Mouse (Mus musculus): ENCODE data around the gene Agtrap. TPM values are rescaled to one million over a fixed set of nuclear protein-coding genes. Genes with fewer than 3 reads are reported as not detected.
"Not testable (repeated sequence)": the region's sequence is repeated elsewhere in the genome, so short reads cannot be mapped to it uniquely, and the experiment has no call there.

The Agtrap gene
- polyA plus RNA-seq, 1 experiment from 2014 or later, result 10.4 TPM

DNA sequence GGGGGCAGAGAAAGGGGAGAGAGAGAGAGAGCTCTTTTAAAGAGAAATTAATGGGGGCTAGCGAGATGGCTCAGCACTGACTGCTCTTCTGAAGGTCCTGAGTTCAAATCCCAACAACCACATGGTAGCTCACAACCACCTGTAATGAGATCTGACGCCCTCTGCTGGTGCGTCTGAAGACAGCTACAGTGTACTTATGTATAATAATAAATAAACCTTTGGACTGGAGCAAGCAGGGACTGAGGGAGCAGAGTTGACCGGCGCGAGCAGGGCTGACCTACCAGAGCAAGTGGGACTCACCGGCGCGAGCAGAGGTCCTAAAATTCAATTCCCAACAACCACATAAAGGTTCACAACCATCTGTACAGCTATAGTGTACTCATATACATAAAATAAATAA, 31.7 kb upstream of the Agtrap start:
- not testable (repeated sequence) for H3K9ac ChIP-seq (replicated peaks); H3K9me3 ChIP-seq (ENCODE audit: low read length); DNase-seq; H3K4me3 ChIP-seq (ENCODE audit: low read depth, low read length); H3K36me3 ChIP-seq (replicated peaks; ENCODE audit: insufficient read depth, low read length); H3K27me3 ChIP-seq (ENCODE audit: insufficient read depth, low read length); H3K4me2 ChIP-seq (ENCODE audit: low read depth, low read length); H3K27ac ChIP-seq (ENCODE audit: low read depth); H3K4me1 ChIP-seq (ENCODE audit: insufficient read depth)
- peak; percentile 70 for ATAC-seq
- WGBS (ENCODE audit: insufficient replicate concordance), result 64% methylated on average over 9 of the region's 9 CpGs
- TF ChIP-seq CTCF (IDR thresholded peaks at IDR 0.05; ENCODE audit: low read depth), result peak; percentile 41; the same call in 1 of the 2 replicates

DNA sequence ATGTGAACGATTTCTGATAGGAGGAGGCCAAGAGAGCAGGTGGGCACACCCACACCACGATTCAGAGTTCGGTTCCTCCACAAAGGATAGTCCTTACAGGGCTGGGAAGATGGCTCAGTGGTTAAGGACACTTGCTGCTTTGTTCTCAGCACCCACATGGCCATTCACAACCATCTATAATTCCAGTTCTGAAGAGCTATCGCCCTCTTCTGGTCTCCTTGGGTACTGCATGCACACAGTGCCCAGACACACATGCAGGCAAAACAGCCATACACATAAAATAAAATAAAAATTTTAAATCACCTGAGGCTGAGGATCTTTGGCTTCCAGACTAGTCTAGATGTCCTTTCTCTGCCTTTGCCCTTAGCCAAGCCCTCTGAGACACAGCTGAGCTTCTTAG, 29.6 kb upstream of the Agtrap start:
- Histone ChIP-seq H3K27ac (ENCODE audit: low read depth) (no peak overlapping the region), H3K9me3 (ENCODE audit: low read length) (0 out of 2 replicates have a peak, but pooled peaks cover 2% of the 10 kb centered on the region), H3K36me3 (replicated peaks; ENCODE audit: insufficient read depth, low read length) (no peaks in the 10 kb centered on the region), H3K4me1 (ENCODE audit: insufficient read depth) (0 out of 2 replicates have a peak, but pooled peaks cover 3% of the 10 kb centered on the region), H3K27me3 (ENCODE audit: insufficient read depth, low read length) (peaks cover 12% of the 10 kb centered on the region; the same call in 1 of the 2 replicates), H3K4me2 (ENCODE audit: low read depth, low read length) (no peak overlapping the region), H3K9ac (replicated peaks) (no peak overlapping the region), H3K4me3 (ENCODE audit: low read depth, low read length) (no peak overlapping the region)
- DNase-seq, result no peak
- TF ChIP-seq CTCF (IDR thresholded peaks at IDR 0.05; ENCODE audit: low read depth) (peak; percentile 56), EP300 (IDR thresholded peaks at IDR 0.05; ENCODE audit: low read depth) (no peak)
- no peak for ATAC-seq
- WGBS (ENCODE audit: insufficient replicate concordance), result 63% methylated on average over 4 of the region's 4 CpGs

DNA sequence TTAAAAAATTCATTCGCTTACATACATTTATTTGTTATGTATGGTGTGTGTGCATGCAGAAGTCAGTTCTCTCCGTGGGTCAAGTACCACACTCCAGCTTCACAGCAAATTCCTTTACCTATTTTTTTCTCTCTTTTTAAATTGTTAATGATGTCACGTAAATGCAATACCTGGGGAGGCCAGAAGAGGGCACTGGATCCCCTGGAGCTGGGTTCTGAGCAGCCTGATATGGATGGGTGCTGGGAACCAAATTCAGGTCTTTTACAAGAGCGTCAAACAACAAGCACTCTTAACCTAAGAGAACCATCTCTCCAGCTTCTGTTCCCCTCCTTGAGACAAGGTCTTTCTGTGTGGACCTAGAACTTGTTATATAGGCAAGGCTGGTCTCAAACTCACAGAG, 28.8 kb upstream of the Agtrap start:
- Histone ChIP-seq H3K27ac (ENCODE audit: low read depth) (no peak overlapping the region), H3K4me2 (ENCODE audit: low read depth, low read length) (no peak overlapping the region), H3K9me3 (ENCODE audit: low read length) (0 out of 2 replicates have a peak, but pooled peaks cover 2% of the 10 kb centered on the region), H3K4me1 (ENCODE audit: insufficient read depth) (0 out of 2 replicates have a peak, but pooled peaks cover 3% of the 10 kb centered on the region), H3K27me3 (ENCODE audit: insufficient read depth, low read length) (peaks cover 12% of the 10 kb centered on the region; the same call in 1 of the 2 replicates), H3K36me3 (replicated peaks; ENCODE audit: insufficient read depth, low read length) (no peaks in the 10 kb centered on the region), H3K9ac (replicated peaks) (no peak overlapping the region), H3K4me3 (ENCODE audit: low read depth, low read length) (no peak overlapping the region)
- TF ChIP-seq EP300 (IDR thresholded peaks at IDR 0.05; ENCODE audit: low read depth), result no peak
- TF ChIP-seq CTCF (IDR thresholded peaks at IDR 0.05; ENCODE audit: low read depth), result peak; percentile 40
- ATAC-seq (no peak), DNase-seq (no peak)
- WGBS (ENCODE audit: insufficient replicate concordance), result 76% methylated on average over 4 of the region's 4 CpGs

DNA sequence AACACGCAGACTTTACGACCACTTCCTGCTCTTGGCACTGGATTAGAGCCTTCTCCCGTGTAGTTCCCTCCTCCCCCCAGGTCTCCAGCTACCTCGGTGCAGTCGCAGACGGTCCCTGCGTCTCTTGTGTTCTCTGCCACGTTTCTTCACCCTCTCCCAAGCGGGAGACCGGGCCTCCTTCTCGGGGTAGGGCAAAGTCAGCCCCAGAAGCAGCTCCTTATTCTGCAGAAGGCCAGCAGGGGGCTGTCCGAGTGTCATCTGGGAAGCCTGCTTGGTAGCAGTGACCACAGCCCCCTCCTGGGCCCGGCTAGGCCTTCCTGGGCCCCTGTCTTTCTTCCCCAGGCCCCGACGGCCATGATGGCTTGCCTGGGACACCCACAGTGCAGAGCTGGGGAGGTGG, 27.6 kb upstream of the Agtrap start:
- DNase-seq (peak; percentile 38), ATAC-seq (no peak)
- H3K36me3 ChIP-seq (replicated peaks; ENCODE audit: insufficient read depth, low read length), result no peaks in the 10 kb centered on the region
- no peak overlapping the region for H3K4me3 ChIP-seq (ENCODE audit: low read depth, low read length)
- no peak overlapping the region for H3K9ac ChIP-seq (replicated peaks)
- 0 out of 2 replicates have a peak, but pooled peaks cover 2% of the 10 kb centered on the region for H3K9me3 ChIP-seq (ENCODE audit: low read length)
- H3K27ac ChIP-seq (ENCODE audit: low read depth), result no peak overlapping the region
- 0 out of 2 replicates have a peak, but pooled peaks cover 3% of the 10 kb centered on the region for H3K4me1 ChIP-seq (ENCODE audit: insufficient read depth)
- 6% methylated on average over 15 of the region's 15 CpGs for WGBS (ENCODE audit: insufficient replicate concordance)
- H3K27me3 ChIP-seq (ENCODE audit: insufficient read depth, low read length), result peaks cover 12% of the 10 kb centered on the region; the same call in 1 of the 2 replicates
- H3K4me2 ChIP-seq (ENCODE audit: low read depth, low read length), result no peak overlapping the region
- TF ChIP-seq EP300 (IDR thresholded peaks at IDR 0.05; ENCODE audit: low read depth) (no peak), CTCF (IDR thresholded peaks at IDR 0.05; ENCODE audit: low read depth) (peak; percentile 56)

DNA sequence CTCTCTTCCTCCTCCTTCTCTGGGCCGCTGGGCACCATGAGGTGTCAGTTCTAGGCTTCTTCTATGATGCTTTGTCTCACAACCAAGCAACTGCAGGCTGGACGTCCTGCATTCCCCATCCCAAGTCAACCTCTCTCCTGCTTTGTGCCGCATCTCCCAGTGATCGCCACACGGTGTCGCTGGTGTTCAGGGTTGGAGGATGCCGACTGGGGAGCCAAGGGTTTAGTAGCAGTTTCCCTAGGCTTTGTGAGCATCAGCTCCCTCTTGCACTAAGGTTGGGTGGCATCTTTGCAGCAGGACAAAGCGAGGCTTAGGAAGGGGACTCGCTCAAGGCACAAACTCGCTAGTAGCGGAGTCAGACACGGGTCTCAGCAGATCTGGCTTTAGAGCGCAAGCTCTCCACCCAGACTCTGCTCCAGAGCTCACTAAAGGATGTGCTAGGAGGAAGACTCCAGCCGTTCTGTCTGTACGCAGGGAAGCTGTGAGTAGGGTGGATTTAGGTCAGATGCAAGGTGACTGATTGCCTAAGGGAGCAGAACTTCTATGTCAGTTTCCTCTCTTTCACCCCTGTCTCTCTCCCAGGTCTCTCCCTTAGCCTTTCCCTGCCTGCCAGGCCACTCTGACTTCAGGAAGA, 27.0 kb upstream of the Agtrap start:
- peak; percentile 99 for TF ChIP-seq CTCF (IDR thresholded peaks at IDR 0.05; ENCODE audit: low read depth)
- no peak for TF ChIP-seq EP300 (IDR thresholded peaks at IDR 0.05; ENCODE audit: low read depth)
- Histone ChIP-seq H3K4me1 (ENCODE audit: insufficient read depth) (0 out of 2 replicates have a peak, but pooled peaks cover 3% of the 10 kb centered on the region), H3K27ac (ENCODE audit: low read depth) (no peak overlapping the region), H3K9me3 (ENCODE audit: low read length) (0 out of 2 replicates have a peak, but pooled peaks cover 2% of the 10 kb centered on the region), H3K4me3 (ENCODE audit: low read depth, low read length) (no peak overlapping the region), H3K36me3 (replicated peaks; ENCODE audit: insufficient read depth, low read length) (no peaks in the 10 kb centered on the region), H3K4me2 (ENCODE audit: low read depth, low read length) (no peak overlapping the region), H3K27me3 (ENCODE audit: insufficient read depth, low read length) (peaks cover 12% of the 10 kb centered on the region; the same call in 1 of the 2 replicates), H3K9ac (replicated peaks) (no peak overlapping the region)
- ATAC-seq (peak; percentile 63), DNase-seq (peak; percentile 88)
- 7% methylated on average over 15 of the region's 15 CpGs for WGBS (ENCODE audit: insufficient replicate concordance)

DNA sequence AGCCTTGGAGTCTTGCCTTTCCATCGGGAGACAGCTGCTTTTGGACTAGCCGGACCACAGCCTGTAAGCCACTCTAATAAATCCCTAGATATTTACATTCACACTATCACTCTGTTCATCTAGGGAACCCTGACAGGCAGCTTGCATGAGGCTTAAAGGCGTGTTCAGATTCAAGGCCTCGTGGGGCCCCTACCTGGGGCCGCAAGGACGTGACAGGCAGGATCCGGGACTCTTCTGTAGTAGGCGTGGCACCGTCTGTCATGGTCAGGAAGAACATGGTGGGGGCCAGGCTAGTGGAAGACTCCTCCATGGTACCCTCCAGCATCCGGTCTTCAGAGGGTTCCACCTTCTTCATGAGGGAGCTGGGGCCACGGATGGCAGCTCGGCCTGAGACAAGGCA, 24.7 kb upstream of the Agtrap start:
- Histone ChIP-seq H3K9me3 (ENCODE audit: low read length) (0 out of 2 replicates have a peak, but pooled peaks cover 2% of the 10 kb centered on the region), H3K27ac (ENCODE audit: low read depth) (no peak overlapping the region), H3K4me3 (ENCODE audit: low read depth, low read length) (no peak overlapping the region), H3K36me3 (replicated peaks; ENCODE audit: insufficient read depth, low read length) (no peaks in the 10 kb centered on the region), H3K4me2 (ENCODE audit: low read depth, low read length) (no peak overlapping the region), H3K4me1 (ENCODE audit: insufficient read depth) (0 out of 2 replicates have a peak, but pooled peaks cover 3% of the 10 kb centered on the region), H3K27me3 (ENCODE audit: insufficient read depth, low read length) (peaks cover 12% of the 10 kb centered on the region; the same call in 1 of the 2 replicates), H3K9ac (replicated peaks) (no peak overlapping the region)
- WGBS (ENCODE audit: insufficient replicate concordance), result 72% methylated on average over 12 of the region's 12 CpGs
- TF ChIP-seq EP300 (IDR thresholded peaks at IDR 0.05; ENCODE audit: low read depth) (no peak), CTCF (IDR thresholded peaks at IDR 0.05; ENCODE audit: low read depth) (no peak)
- ATAC-seq (no peak), DNase-seq (no peak)
